Mouse (Mus musculus) heart, embryonic 15.5 days (tissue): ENCODE results near the gene Slc26a9. TPM values are rescaled to one million over a fixed set of nuclear protein-coding genes. Genes with fewer than 3 reads are reported as not detected.

Experiments
- ATAC-seq: fragments of 200-750 bp; cut with Nextera tagmentation; replicated peaks from 2 replicates; pipeline ENCODE4 v1.8.0; 2017; ENCODE audit warnings: low read depth, moderate TSS enrichment; ENCODE audit not compliant: insufficient number of reproducible peaks, insufficient read depth, low FRiP score
- H3K27ac ChIP-seq: fragments of 300-500 bp; sonication (generic); 2 replicates; pipeline ENCODE4 v1.5.1; 2015; ENCODE audit warnings: mild to moderate bottlenecking, inconsistent platforms
- H3K27me3 ChIP-seq: fragments of 300-500 bp; sonication (generic); 2 replicates; pipeline ENCODE4 v1.6.1; 2015; ENCODE audit warnings: inconsistent platforms
- H3K36me3 ChIP-seq: fragments of 300-500 bp; sonication (generic); 2 replicates; pipeline ENCODE4 v1.6.1; 2015; ENCODE audit warnings: mild to moderate bottlenecking, inconsistent platforms
- H3K4me1 ChIP-seq: fragments of 300-500 bp; sonication (generic); replicated peaks from 2 replicates; pipeline ENCODE4 v1.6.1; 2015; ENCODE audit warnings: inconsistent platforms
- H3K4me2 ChIP-seq: fragments of 300-500 bp; sonication (generic); 2 replicates; pipeline ENCODE4 v1.6.1; 2015; ENCODE audit warnings: inconsistent platforms, mild to moderate bottlenecking, moderate library complexity
- H3K4me3 ChIP-seq: fragments of 300-500 bp; sonication (generic); 2 replicates; pipeline ENCODE4 v1.5.1; 2015; ENCODE audit warnings: mild to moderate bottlenecking, inconsistent platforms
- H3K9ac ChIP-seq: fragments of 300-500 bp; sonication (generic); 2 replicates; pipeline ENCODE4 v1.6.1; 2015; ENCODE audit warnings: mild to moderate bottlenecking, inconsistent platforms
- H3K9me3 ChIP-seq: fragments of 300-500 bp; sonication (generic); replicated peaks from 2 replicates; pipeline ENCODE4 v1.6.1; 2016; ENCODE audit warnings: inconsistent platforms
- WGBS: fragments of 180-500 bp; shearing (Covaris S2); methylation state at CpG from one replicate; pipeline ENCODE4 v1.1.7; 2015; ENCODE audit warnings: mixed read lengths; 5-methylcytosine and 5-hydroxymethylcytosine counted together
- polyA plus RNA-seq: library from polyadenylated mRNA; unstranded; fragments of >200 nt; fragmentation: Nextera tagmentation; extraction: Ambion mirVana; gene quantifications from 2 replicates; pipeline ENCODE4 v1.2.1, GENCODE M21; 2015

Gene Slc26a9
- polyA plus RNA-seq, 1 experiment from 2014 or later, result 0.08 TPM

- peaks cover 30% of the 10 kb centered on the region for H3K4me1 ChIP-seq
- no peak overlapping the region for H3K9ac ChIP-seq
- ATAC-seq, result no peak
- H3K36me3 ChIP-seq, result no peaks in the 10 kb centered on the region
- WGBS, result 90% methylated on average over 6 of the region's 6 CpGs
- H3K4me3 ChIP-seq, result no peak overlapping the region
- H3K27me3 ChIP-seq, result no peaks in the 10 kb centered on the region
- H3K9me3 ChIP-seq, result no peaks in the 10 kb centered on the region
- H3K27ac ChIP-seq, result no peak overlapping the region
- H3K4me2 ChIP-seq, result no peak overlapping the region
These were observed 13.4 kb downstream of the Slc26a9 start for GRCm38 (mm10) chr1:131757211-131757610.

- 76% methylated on average over 7 of the region's 7 CpGs for WGBS
- Histone ChIP-seq H3K9me3 (no peaks in the 10 kb centered on the region), H3K9ac (no peak overlapping the region), H3K4me2 (no peak overlapping the region), H3K27me3 (no peaks in the 10 kb centered on the region), H3K27ac (no peak overlapping the region), H3K4me3 (no peak overlapping the region), H3K4me1 (peaks cover 31% of the 10 kb centered on the region), H3K36me3 (no peaks in the 10 kb centered on the region)
- no peak for ATAC-seq
These were observed 15.0 kb downstream of the Slc26a9 start for GRCm38 (mm10) chr1:131758796-131759195.

GRCm38 (mm10) chr1:131759667-131760427 lies 16.0 kb downstream of the Slc26a9 start:
- ATAC-seq, result no peak
- no peaks in the 10 kb centered on the region for H3K36me3 ChIP-seq
- H3K4me2 ChIP-seq, result no peak overlapping the region
- no peak overlapping the region for H3K4me3 ChIP-seq
- no peak overlapping the region for H3K9ac ChIP-seq
- no peak overlapping the region for H3K27ac ChIP-seq
- WGBS, result 57% methylated on average over 9 of the region's 9 CpGs
- H3K27me3 ChIP-seq, result no peaks in the 10 kb centered on the region
- H3K9me3 ChIP-seq, result no peaks in the 10 kb centered on the region
- peaks cover 22% of the 10 kb centered on the region for H3K4me1 ChIP-seq

- H3K9ac ChIP-seq, result no peak overlapping the region
- peaks cover 19% of the 10 kb centered on the region for H3K4me1 ChIP-seq
- H3K4me2 ChIP-seq, result no peak overlapping the region
- H3K27ac ChIP-seq, result no peak overlapping the region
- no peaks in the 10 kb centered on the region for H3K27me3 ChIP-seq
- no peaks in the 10 kb centered on the region for H3K9me3 ChIP-seq
- H3K4me3 ChIP-seq, result no peak overlapping the region
- ATAC-seq, result no peak
- 79% methylated on average over 3 of the region's 3 CpGs for WGBS
- no peaks in the 10 kb centered on the region for H3K36me3 ChIP-seq
These were observed 16.6 kb downstream of the Slc26a9 start for GRCm38 (mm10) chr1:131760428-131760820.

DNA sequence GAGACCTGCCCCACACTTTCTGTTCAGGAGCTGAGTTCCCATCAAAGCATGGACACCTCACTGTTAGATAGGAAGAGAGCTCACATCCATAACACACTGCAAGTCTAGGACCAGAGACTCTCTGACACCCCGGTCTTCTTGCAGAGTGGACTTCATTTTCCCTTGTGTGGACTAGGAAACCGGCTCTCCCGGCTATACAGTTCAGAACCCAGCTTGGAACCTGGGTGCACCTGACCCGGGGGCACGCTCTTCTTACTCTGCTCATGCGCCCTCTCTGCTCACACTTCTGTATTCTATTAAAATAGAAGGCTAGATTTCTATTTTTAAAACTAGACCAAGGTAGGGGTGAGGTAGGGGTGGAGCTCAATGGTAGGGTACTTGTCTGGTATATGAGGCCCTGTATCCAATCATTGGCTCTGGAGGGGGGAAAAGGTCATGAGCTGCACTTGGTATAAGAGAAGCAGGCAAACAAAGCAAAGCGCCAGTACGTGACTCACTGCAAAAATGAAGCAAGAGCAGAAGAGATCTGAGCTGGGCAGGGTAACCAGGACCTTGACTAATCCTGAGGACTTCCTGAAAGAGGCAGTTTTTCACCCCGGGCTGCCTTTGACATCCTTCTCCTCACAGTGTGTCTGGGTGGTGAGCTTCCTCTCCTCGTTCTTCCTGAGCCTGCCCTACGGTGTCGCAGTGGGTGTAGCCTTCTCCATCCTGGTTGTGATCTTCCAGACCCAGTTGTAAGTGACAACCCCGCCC lies 17.4 kb downstream of the Slc26a9 start:
- Histone ChIP-seq H3K27ac (no peak overlapping the region), H3K27me3 (no peaks in the 10 kb centered on the region), H3K36me3 (no peaks in the 10 kb centered on the region), H3K4me2 (no peak overlapping the region), H3K9ac (no peak overlapping the region), H3K4me3 (no peak overlapping the region), H3K9me3 (no peaks in the 10 kb centered on the region), H3K4me1 (peaks cover 18% of the 10 kb centered on the region)
- WGBS, result 69% methylated on average over 13 of the region's 13 CpGs
- 0 out of 2 replicates have a peak, but pooled peaks have one; percentile 24 for ATAC-seq

GRCm38 (mm10) chr1:131763683-131764082 lies 19.9 kb downstream of the Slc26a9 start:
- no peaks in the 10 kb centered on the region for H3K9me3 ChIP-seq
- peaks cover 18% of the 10 kb centered on the region for H3K4me1 ChIP-seq
- H3K4me3 ChIP-seq, result no peak overlapping the region
- 40% methylated on average over 9 of the region's 9 CpGs for WGBS
- ATAC-seq, result no peak
- H3K9ac ChIP-seq, result no peak overlapping the region
- H3K36me3 ChIP-seq, result no peaks in the 10 kb centered on the region
- H3K27me3 ChIP-seq, result peaks cover 3% of the 10 kb centered on the region; the same call in 1 of the 2 replicates
- H3K27ac ChIP-seq, result no peak overlapping the region
- no peak overlapping the region for H3K4me2 ChIP-seq

GRCm38 (mm10) chr1:131764581-131765338 lies 20.9 kb downstream of the Slc26a9 start:
- Histone ChIP-seq H3K4me1 (peaks cover 15% of the 10 kb centered on the region), H3K9ac (no peak overlapping the region), H3K9me3 (no peaks in the 10 kb centered on the region), H3K27me3 (peaks cover 3% of the 10 kb centered on the region; the same call in 1 of the 2 replicates), H3K27ac (no peak overlapping the region), H3K4me3 (no peak overlapping the region), H3K4me2 (no peak overlapping the region), H3K36me3 (no peaks in the 10 kb centered on the region)
- ATAC-seq, result no peak
- 50% methylated on average over 8 of the region's 8 CpGs for WGBS

GRCm38 (mm10) chr1:131765357-131766001 lies 21.7 kb downstream of the Slc26a9 start:
- ATAC-seq, result no peak
- Histone ChIP-seq H3K9ac (no peak overlapping the region), H3K27me3 (peaks cover 3% of the 10 kb centered on the region; the same call in 1 of the 2 replicates), H3K27ac (no peak overlapping the region), H3K36me3 (no peaks in the 10 kb centered on the region), H3K4me3 (no peak overlapping the region), H3K4me1 (peaks cover 13% of the 10 kb centered on the region), H3K9me3 (no peaks in the 10 kb centered on the region), H3K4me2 (no peak overlapping the region)
- 11% methylated on average over 11 of the region's 11 CpGs for WGBS

DNA sequence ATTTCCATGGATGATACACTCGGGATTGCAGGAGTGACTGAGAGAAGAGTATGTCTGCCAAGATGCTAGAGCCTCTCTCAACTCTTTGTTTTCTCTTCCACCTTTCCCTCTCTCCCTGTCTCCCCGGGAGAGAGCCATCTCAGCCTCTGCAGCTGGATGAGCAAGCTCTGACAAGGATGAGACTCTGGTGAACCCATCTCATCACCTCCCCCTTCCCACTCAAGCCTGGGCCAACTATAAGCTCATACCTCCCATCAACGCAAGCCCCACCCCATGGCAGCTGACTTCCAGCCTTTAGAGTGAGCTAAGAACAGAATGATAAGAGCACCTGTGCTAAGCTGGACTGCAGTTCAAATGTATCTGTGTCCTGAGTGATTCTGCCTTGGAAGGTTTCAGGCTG lies 25.5 kb downstream of the Slc26a9 start:
- 58% methylated on average over 3 of the region's 3 CpGs for WGBS
- Histone ChIP-seq H3K4me3 (no peak overlapping the region), H3K36me3 (no peaks in the 10 kb centered on the region), H3K27me3 (peaks cover 3% of the 10 kb centered on the region; the same call in 1 of the 2 replicates), H3K9me3 (no peaks in the 10 kb centered on the region), H3K4me1 (peaks cover 10% of the 10 kb centered on the region), H3K27ac (no peak overlapping the region), H3K9ac (no peak overlapping the region), H3K4me2 (no peak overlapping the region)
- ATAC-seq, result no peak

DNA sequence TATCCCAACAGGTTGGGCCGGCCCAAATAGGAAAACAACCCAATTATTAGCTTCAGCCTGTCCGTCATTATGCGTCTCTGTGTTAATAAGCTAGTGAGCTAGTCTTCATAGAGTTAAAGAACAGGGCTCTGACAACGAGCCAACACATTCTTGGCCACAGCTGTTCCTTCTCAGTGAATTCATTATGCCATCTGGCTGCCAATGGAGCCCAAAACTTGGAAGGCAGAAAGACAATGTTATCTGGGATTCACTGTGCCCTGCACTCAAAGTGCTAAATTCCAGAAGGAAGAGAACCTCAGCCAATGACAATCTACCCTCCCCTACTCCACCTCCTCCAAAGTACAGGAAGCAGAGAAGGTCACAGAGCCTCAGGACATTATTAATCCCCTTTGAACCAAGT lies 26.8 kb downstream of the Slc26a9 start:
- Histone ChIP-seq H3K4me1 (peaks cover 7% of the 10 kb centered on the region), H3K4me2 (no peak overlapping the region), H3K9ac (no peak overlapping the region), H3K27ac (peak overlapping the region; percentile 20), H3K4me3 (no peak overlapping the region), H3K9me3 (no peaks in the 10 kb centered on the region), H3K36me3 (no peaks in the 10 kb centered on the region), H3K27me3 (peaks cover 3% of the 10 kb centered on the region; the same call in 1 of the 2 replicates)
- 0 out of 2 replicates have a peak, but pooled peaks have one; percentile 35 for ATAC-seq
- WGBS, result 44% methylated on average over 4 of the region's 4 CpGs

DNA sequence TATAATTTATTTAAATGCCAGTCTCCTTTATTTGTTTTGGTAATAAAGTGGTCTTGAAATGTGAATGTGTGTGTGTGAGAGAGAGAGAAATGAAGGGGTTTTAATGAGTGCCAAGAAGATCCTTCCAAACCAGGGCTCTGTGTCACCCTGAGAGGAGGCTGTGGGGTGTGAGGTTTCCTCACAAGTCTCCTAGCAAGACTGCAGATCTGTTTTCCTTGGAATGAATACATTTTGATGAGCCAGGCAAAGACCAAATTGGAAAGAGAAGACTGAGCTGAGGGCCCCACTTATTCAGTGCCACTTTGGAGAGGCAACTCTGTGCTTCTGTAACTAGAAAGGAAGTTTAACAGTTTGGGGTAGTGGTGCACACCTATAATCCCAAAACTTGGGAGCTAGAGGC lies 27.6 kb downstream of the Slc26a9 start:
- H3K27ac ChIP-seq, result no peak overlapping the region
- no peak overlapping the region for H3K4me3 ChIP-seq
- ATAC-seq, result no peak
- H3K4me2 ChIP-seq, result no peak overlapping the region
- peaks cover 7% of the 10 kb centered on the region for H3K4me1 ChIP-seq
- peaks cover 3% of the 10 kb centered on the region; the same call in 1 of the 2 replicates for H3K27me3 ChIP-seq
- H3K9ac ChIP-seq, result no peak overlapping the region
- H3K36me3 ChIP-seq, result no peaks in the 10 kb centered on the region
- H3K9me3 ChIP-seq, result no peaks in the 10 kb centered on the region
